Mouse (Mus musculus): ENCODE measurements at regions not wholly inside any gene's neighbourhood (a gene's known extent, or its start where the extent isn't known, plus 50 kb on each side); places are given as distances from the start of the nearest gene placed in this dataset.

GRCm38 (mm10) chr8:8392303-8392702 is 268.7 kb downstream of the Efnb2 start:
- no peak for DNase-seq (ENCODE audit: low read depth, low spot score)

GRCm38 (mm10) chr8:8391321-8391720 is 269.7 kb downstream of the Efnb2 start:
- no peak for DNase-seq (ENCODE audit: low read depth, low spot score)

GRCm38 (mm10) chr8:8378248-8378647 is 282.8 kb downstream of the Efnb2 start:
- peak; percentile 5 for DNase-seq (ENCODE audit: low read depth, low spot score)

GRCm38 (mm10) chr8:8376791-8377190 is 284.3 kb downstream of the Efnb2 start:
- no peak for DNase-seq (ENCODE audit: low read depth, low spot score)

DNA sequence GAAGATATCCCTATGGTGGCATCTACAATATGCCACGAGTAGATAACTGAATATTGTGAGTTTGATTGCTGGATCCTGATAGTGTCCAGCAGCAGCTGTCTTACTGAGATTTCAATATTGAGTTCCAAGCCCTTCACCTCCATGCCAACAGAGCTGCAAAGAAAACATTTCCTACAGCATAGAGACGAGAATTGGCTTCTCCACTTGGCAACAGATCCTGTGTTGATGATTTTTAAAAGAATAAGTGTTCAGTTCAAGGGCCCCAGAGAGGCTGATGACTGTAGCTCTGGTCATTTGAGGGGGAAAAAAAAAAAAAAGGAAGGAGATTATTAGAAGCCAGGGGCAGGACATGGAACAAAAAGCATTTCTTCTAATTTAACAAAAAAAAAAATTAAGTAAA is 284.7 kb downstream of the Efnb2 start:
- DNase-seq (ENCODE audit: low read depth, low spot score): no peak

GRCm38 (mm10) chr8:8367282-8367871 is 293.7 kb downstream of the Efnb2 start:
- no peak for DNase-seq (ENCODE audit: low read depth, low spot score)

- peak; percentile 8 for DNase-seq (ENCODE audit: low read depth, low spot score)
Observed at GRCm38 (mm10) chr8:8361941-8362537, 299.0 kb downstream of the Efnb2 start.

- no peak for DNase-seq (ENCODE audit: low read depth, low spot score)
Observed at GRCm38 (mm10) chr8:8360586-8360985, 300.5 kb downstream of the Efnb2 start.

- DNase-seq (ENCODE audit: low read depth, low spot score): no peak
Observed at GRCm38 (mm10) chr8:8354977-8355376, 306.1 kb downstream of the Efnb2 start.

DNA sequence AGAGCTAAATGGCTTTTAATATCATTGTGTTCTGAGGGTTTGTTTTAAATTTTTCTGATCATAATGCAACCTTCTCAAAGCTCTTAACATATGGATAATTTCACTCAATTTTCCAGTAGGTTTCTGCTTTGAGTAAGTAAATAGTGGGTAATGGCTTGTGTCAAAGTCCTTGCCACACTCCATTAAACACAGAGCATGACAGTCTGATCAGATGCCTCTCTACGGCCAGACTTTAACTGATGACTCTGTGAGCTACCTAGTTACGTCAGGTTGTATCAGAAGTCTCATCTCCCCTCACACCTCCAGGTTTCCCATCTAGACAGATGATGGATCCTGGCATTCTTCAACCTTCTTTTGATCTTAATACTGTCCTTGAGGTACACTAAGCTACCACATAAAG is 316.4 kb downstream of the Efnb2 start:
- DNase-seq (ENCODE audit: low read depth, low spot score): no peak

GRCm38 (mm10) chr8:8335256-8335972 is 325.6 kb downstream of the Efnb2 start:
- DNase-seq (ENCODE audit: low read depth, low spot score): no peak

DNA sequence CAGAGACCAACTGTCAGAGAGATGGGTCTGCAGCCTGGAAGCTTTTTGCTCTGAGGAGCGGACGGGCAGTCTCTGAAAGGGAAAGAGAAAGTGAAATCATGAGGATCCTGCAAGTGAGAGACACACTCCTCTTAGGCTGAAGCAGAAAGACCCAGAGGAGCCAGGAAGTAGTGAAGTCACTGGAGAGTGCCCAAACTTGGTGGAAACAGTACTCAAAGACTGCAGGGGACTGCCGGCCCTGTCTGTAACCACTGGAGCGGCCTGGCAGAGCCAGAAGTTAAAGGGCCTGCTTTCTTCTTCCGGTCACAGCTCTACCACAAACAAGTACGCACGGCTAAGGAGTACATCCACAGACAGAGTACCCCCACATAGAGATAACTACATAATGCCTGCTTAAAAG is 326.5 kb downstream of the Efnb2 start:
- no peak for DNase-seq (ENCODE audit: low read depth, low spot score)

DNA sequence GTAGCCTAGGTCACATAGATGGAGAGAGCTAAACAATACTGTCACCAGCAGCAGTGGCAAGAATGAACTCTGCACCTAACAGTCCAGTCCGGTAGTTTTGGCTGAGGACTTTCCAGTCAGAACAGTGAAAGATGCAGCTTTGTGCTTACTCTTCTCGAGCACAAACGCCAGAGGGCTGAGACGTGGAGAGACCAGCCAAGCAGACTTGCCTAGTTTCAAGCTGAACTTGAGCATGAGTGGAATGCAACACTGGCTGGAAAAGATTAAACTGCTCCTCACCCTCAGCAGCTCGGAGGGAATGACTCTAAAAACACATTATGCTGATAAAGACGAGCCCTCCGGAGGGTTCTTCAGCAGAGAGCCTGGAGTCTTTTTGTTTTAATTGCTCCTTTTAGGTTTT is 329.8 kb downstream of the Efnb2 start:
- no peak for DNase-seq (ENCODE audit: low read depth, low spot score)

DNA sequence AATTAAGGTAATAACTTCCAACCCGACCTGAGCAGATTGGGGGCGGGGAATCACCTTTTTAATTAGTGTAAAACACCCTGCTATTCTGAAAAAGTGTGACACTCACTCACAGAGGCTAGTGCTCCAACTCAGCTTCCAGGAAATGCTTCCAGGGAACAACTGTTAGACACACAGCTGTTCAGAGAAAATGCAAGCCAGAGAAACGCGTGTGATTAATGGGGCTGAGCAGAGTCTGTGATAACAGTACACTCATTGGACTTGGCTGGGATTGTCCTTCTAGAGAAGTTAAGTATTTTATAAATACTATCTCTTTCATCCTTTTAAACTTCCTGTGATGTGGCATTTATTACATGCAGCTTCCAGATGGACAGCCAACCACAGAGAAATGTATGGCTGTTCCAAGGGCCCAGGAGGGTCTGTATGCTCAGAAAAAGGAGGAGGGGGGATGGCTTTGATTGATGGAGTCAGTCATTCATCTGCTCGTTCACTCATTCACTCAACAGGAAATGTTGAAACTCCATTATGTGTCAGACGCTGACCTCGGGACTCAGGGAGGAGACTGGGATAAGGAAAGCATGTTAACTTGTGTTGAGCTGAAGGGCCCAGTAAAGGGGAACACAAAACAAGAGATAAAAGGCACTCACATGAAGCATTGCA is 332.9 kb downstream of the Efnb2 start:
- DNase-seq (ENCODE audit: low read depth, low spot score): no peak

DNA sequence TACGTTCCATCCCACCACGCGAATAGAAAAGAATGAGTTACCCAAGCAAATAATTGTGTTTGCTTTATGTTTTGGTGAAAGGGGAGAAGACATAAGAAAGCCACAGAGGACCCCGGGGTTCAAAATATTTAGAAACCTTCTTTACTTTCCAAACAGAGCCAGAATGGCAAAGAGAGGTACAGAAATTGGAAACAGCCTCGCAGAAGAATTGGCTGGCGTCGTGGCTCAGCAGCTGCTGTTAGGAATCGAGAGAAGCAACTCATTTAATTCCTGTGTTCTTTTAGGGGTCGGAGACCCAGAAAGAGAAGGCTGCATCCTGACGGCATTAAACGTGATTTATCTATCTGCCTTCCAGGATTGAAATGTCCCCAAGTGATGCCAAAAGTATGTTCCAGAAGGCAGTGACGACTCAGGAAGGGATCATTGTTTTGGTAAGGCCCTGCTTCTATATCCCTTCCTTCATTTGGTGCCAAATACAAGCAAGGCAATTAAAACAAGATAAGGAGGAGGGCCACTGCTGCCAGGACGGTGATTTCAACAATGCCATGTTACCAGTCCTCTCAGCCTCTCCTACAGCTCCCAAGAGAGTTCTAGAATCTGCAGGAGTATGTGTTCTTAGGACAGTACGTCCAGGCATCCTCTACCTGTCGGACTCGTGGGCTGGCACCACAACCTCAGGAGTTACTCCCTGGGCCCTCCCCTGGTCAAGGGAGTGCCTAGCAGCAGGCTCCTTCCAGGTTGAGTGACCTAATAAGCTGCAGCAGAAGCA is 334.8 kb downstream of the Efnb2 start:
- DNase-seq (ENCODE audit: low read depth, low spot score): no peak

- no peak for DNase-seq (ENCODE audit: low read depth, low spot score)
Observed at GRCm38 (mm10) chr8:8325420-8325819, 335.6 kb downstream of the Efnb2 start.

GRCm38 (mm10) chr8:8324520-8324919 is 336.5 kb downstream of the Efnb2 start:
- no peak for DNase-seq (ENCODE audit: low read depth, low spot score)

DNA sequence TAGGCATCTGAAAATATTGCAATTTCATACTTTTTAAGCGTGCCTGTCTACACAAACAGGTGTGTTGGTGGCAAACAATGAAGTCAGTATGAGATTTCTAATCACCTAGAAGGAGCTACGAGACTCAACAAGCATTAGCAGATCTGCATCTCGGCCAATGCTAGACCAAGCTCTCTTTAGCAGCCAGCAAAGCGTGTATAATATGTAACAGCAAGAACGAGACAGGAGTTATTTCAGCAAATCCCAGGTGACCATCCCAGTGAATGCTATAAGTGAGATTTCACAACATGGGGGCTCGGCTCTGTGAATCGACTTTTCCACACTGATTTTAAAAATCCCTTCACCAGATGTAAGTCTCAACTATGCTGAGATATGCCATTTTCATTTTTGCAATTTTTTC is 352.8 kb downstream of the Efnb2 start:
- no peak for DNase-seq (ENCODE audit: low read depth, low spot score)

DNA sequence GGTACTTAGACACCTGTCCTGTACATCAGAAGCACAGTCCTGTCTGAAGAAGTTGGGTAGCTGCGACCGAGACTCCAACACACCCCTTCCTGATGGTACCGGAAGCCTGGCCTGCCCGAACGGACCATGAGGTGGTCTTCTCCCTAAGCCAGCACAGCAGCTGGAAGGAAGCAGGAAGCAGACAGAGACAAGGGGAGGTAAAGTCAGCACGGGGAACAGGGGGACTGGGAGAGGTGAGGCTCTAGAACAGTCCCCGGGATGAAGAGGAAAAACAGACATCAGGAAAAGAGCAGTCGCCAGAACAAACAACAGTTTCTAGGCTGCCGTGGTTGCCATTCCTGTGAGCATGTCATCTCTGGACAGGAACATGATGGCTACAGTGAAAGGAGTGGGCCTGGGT is 353.6 kb downstream of the Efnb2 start:
- no peak for DNase-seq (ENCODE audit: low read depth, low spot score)

- no peak for DNase-seq (ENCODE audit: low read depth, low spot score)
Observed at GRCm38 (mm10) chr8:8299965-8300767, 360.9 kb downstream of the Efnb2 start.
